In genomic region chr13:18334035-18334434, GRCm38 (mm10) we compare ENCODE assay signal across 14 mouse cellular contexts.
"Had no signal": no experiment of that assay in that cellular context is flagged by ENCODE, and none has a peak within 500 bp of the region (broad histone marks: within the 10 kb centered on the region; RNA-seq: fewer than 3 reads in every experiment).

No protein-coding gene starts in this region.

- H3K9ac ChIP-seq: intestine, embryonic 15.5 days; limb, embryonic 12.5 days; limb, embryonic 15.5 days; liver, embryonic 14.5 days; lung, embryonic 15.5 days had no signal

- H3K4me1 ChIP-seq: intestine, embryonic 15.5 days; limb, embryonic 12.5 days; limb, embryonic 15.5 days; lung, embryonic 15.5 days had no signal

- H3K27ac ChIP-seq: intestine, embryonic 15.5 days; limb, embryonic 12.5 days; limb, embryonic 15.5 days; liver, embryonic 14.5 days; lung, embryonic 15.5 days had no signal

- DNase-seq: left cerebral cortex, postnatal 4 days; lung, adult 18-20 months; lung, postnatal 14 days; lung, postnatal 4 days; midbrain, embryonic 14.5 days; thymus, adult 18-20 months; thymus, postnatal 36 days had no signal

- ATAC-seq: hindbrain, embryonic 16.5 days; intestine, embryonic 15.5 days had no signal

- H3K36me3 ChIP-seq: intestine, embryonic 15.5 days; limb, embryonic 12.5 days; limb, embryonic 15.5 days; lung, embryonic 15.5 days had no signal

- H3K9me3 ChIP-seq: intestine, embryonic 15.5 days; limb, embryonic 12.5 days; limb, embryonic 15.5 days; lung, embryonic 15.5 days had no signal

- H3K4me3 ChIP-seq: intestine, embryonic 15.5 days; limb, embryonic 12.5 days; limb, embryonic 15.5 days; lung, embryonic 15.5 days had no signal

- H3K27me3 ChIP-seq: intestine, embryonic 15.5 days; limb, embryonic 12.5 days; limb, embryonic 15.5 days; lung, embryonic 15.5 days had no signal

- H3K4me2 ChIP-seq: intestine, embryonic 15.5 days; limb, embryonic 12.5 days; limb, embryonic 15.5 days; lung, embryonic 15.5 days; midbrain, embryonic 11.5 days had no signal
